In the genomic region with DNA sequence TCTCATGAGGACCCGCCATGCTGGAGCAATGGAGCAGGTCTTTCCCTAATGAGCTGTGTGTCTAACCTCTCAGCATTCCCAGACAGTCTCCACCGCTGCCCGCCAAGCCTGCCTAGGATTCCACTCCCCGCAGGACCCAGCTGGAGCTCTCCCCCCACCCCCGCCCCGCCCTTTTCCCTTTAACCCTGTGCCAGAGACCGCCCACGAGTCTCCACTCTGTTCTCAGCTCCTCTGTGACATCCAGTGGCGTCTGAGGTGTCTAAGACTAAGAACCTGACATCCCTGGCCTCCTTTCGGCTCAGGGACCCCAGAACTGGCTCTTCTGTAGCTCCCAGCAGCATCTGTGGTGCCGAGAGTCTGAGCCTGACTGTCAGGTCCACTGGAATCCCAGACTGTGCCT, we compare ENCODE assay signal across 20 mouse cellular contexts. TPM values are rescaled to one million over a fixed set of nuclear protein-coding genes. Genes with fewer than 3 reads are reported as not detected.
DNase-seq lines count a peak whose midpoint lies in the region; ATAC-seq and TF ChIP-seq lines count a peak whose summit lies in the region.
"Had no signal": no experiment of that assay in that cellular context is flagged by ENCODE, and none has a peak within 500 bp of the region (broad histone marks: within the 10 kb centered on the region; RNA-seq: fewer than 3 reads in every experiment).

No protein-coding gene starts in this region.

- H3K4me3 ChIP-seq in lung, postnatal 0 days (ENCODE audit: low read depth, low read length) = no peak overlapping the region
- H3K4me3 ChIP-seq in ES-Bruce4 (ENCODE audit: low read depth, low read length) = peak overlapping the region; percentile 37
- peak overlapping the region; percentile 27 to 41 for H3K4me3 ChIP-seq in ES-E14 (ENCODE audit: insufficient read depth in 1 of 2, low read depth in 1 of 2, low read length in 2 of 2, poor library complexity in 1 of 2, severe bottlenecking in 1 of 2)
- no peak overlapping the region for H3K4me3 ChIP-seq in limb, embryonic 11.5 days (ENCODE audit: low read depth, low read length)

- no peaks in the 10 kb centered on the region for H3K27me3 ChIP-seq in lung, postnatal 0 days (replicated peaks; ENCODE audit: insufficient read depth, low read length)
- no peaks in the 10 kb centered on the region for H3K27me3 ChIP-seq in ES-Bruce4 (ENCODE audit: control insufficient read depth, insufficient read depth, low read length, poor library complexity, severe bottlenecking)
- no peaks in the 10 kb centered on the region for H3K27me3 ChIP-seq in limb, embryonic 11.5 days (ENCODE audit: control insufficient read depth, insufficient read depth, low read length)

- no peaks in the 10 kb centered on the region for H3K9me3 ChIP-seq in lung, postnatal 0 days (ENCODE audit: low read length)
- no peaks in the 10 kb centered on the region for H3K9me3 ChIP-seq in ES-Bruce4 (replicated peaks; ENCODE audit: control insufficient read depth, insufficient read depth, low read length, poor library complexity, severe bottlenecking)
- no peaks in the 10 kb centered on the region for H3K9me3 ChIP-seq in ES-E14 (ENCODE audit: control insufficient read depth, insufficient read depth, low read depth, low read length)
- no peaks in the 10 kb centered on the region for H3K9me3 ChIP-seq in limb, embryonic 11.5 days (ENCODE audit: control insufficient read depth, low read length)

- no peak for DNase-seq in lung, postnatal 0 days (ENCODE audit: low spot score)
- DNase-seq in lung, postnatal 4 days = no peak
- DNase-seq in ES-E14 (ENCODE audit: low read depth, low spot score) = peak; percentile 29
- DNase-seq in limb, embryonic 11.5 days (ENCODE audit: low spot score) = no peak
- DNase-seq in ovary, postnatal 36 days (ENCODE audit: low spot score) = no peak
- DNase-seq in layer of hippocampus, adult 9-10 months (ENCODE audit: low spot score) = no peak
- DNase-seq: adrenal gland, adult 2 months; cerebellum, adult 9-11 months; forebrain, postnatal 0 days; heart, postnatal 4 days; kidney, adult 11 months; kidney, postnatal 10 days; layer of hippocampus, postnatal 36 days; lung, adult 18-20 months; right cerebral cortex, postnatal 14 days; spleen, adult 18-20 months; thymus, postnatal 25 days had no signal

- H3K27ac ChIP-seq in lung, postnatal 0 days (ENCODE audit: low read length) = no peak overlapping the region
- H3K27ac ChIP-seq in ES-Bruce4 (ENCODE audit: insufficient read depth, low read length) (no peak overlapping the region), ES-E14 (ENCODE audit: insufficient read depth, low read depth, low read length, poor library complexity, severe bottlenecking) (no peak overlapping the region)
- no peak overlapping the region for H3K27ac ChIP-seq in limb, embryonic 11.5 days (replicated peaks; ENCODE audit: low read depth, low read length)
- H3K27ac ChIP-seq: macrophage had no signal

- no peak for TF ChIP-seq POLR2A in ES-Bruce4 (IDR thresholded peaks at IDR 0.05; ENCODE audit: insufficient read depth, low read length)

- H3K4me2 ChIP-seq in lung, postnatal 0 days (replicated peaks; ENCODE audit: low read depth, low read length) = no peak overlapping the region
- H3K4me2 ChIP-seq in limb, embryonic 11.5 days (ENCODE audit: low read depth, severe bottlenecking) = no peak overlapping the region
- H3K4me2 ChIP-seq: liver, embryonic 11.5 days had no signal

- 29% methylated on average over 11 of the region's 11 CpGs for WGBS in lung, postnatal 0 days
- 38% methylated on average over 11 of the region's 11 CpGs for WGBS in limb, embryonic 11.5 days

- H3K9ac ChIP-seq in lung, postnatal 0 days (replicated peaks; ENCODE audit: low read depth) = no peak overlapping the region
- H3K9ac ChIP-seq in ES-Bruce4 (ENCODE audit: low read depth, poor library complexity, severe bottlenecking) = peak overlapping the region; percentile 62
- peak overlapping the region; percentile 49; the same call in 1 of the 2 replicates for H3K9ac ChIP-seq in ES-E14 (ENCODE audit: insufficient read depth, low read depth, low read length, poor library complexity, severe bottlenecking)
- H3K9ac ChIP-seq in limb, embryonic 11.5 days (ENCODE audit: low read length) = 0 out of 2 replicates have a peak overlapping the region, but pooled peaks have one; percentile 12
- H3K9ac ChIP-seq: forebrain, postnatal 0 days had no signal

- in situ Hi-C loops in ES-E14 (cut with MboI; ENCODE audit: low sequenced_read_pairs in 2 of 2, unreplicated experiment in 2 of 2) = no loop called here

- no peaks in the 10 kb centered on the region for H3K4me1 ChIP-seq in lung, postnatal 0 days (ENCODE audit: insufficient read depth, low read depth, low read length)
- H3K4me1 ChIP-seq in ES-Bruce4 (ENCODE audit: control insufficient read depth, insufficient read depth, low read length) = peaks cover 4% of the 10 kb centered on the region
- H3K4me1 ChIP-seq in ES-E14 (ENCODE audit: control insufficient read depth in 2 of 2, insufficient read depth in 2 of 2, low read length in 2 of 2, poor library complexity in 1 of 2) = peaks cover 0 to 4% of the 10 kb centered on the region in 2 experiments; a peak in 1 of 4 replicates
- no peaks in the 10 kb centered on the region for H3K4me1 ChIP-seq in limb, embryonic 11.5 days (ENCODE audit: control insufficient read depth, insufficient read depth, low read length)

- no peak for TF ChIP-seq EP300 in lung, postnatal 0 days (IDR thresholded peaks at IDR 0.05)
- no peak for TF ChIP-seq EP300 in ES-Bruce4 (IDR thresholded peaks at IDR 0.05; ENCODE audit: insufficient read depth, low read depth, low read length)

- TF ChIP-seq CTCF in lung, postnatal 0 days (IDR thresholded peaks at IDR 0.05) = no peak
- no peak for TF ChIP-seq CTCF in ES-Bruce4 (IDR thresholded peaks at IDR 0.05; ENCODE audit: low read depth, low read length)

- ATAC-seq in lung, postnatal 0 days = peak; percentile 25; the same call in 1 of the 2 replicates
- ATAC-seq in limb, embryonic 11.5 days (ENCODE audit: insufficient number of reproducible peaks, low FRiP score, low TSS enrichment, low read depth) = no peak
- ATAC-seq: forebrain, postnatal 0 days had no signal

- H3K36me3 ChIP-seq in lung, postnatal 0 days (ENCODE audit: insufficient read depth, low read length) = no peaks in the 10 kb centered on the region
- H3K36me3 ChIP-seq in ES-Bruce4 (ENCODE audit: control insufficient read depth, insufficient read depth, low read length, poor library complexity, severe bottlenecking) (no peaks in the 10 kb centered on the region), ES-E14 (ENCODE audit: control insufficient read depth, insufficient read depth, low read length, poor library complexity, severe bottlenecking) (no peaks in the 10 kb centered on the region)
- no peaks in the 10 kb centered on the region for H3K36me3 ChIP-seq in limb, embryonic 11.5 days (ENCODE audit: control insufficient read depth, insufficient read depth, low read length)

TF ChIP-seq in ES-E14, 5 proteins besides CTCF, POLR2A, EP300 and RAD21:
- TF ChIP-seq CHD2 (IDR thresholded peaks at IDR 0.05; ENCODE audit: low read depth, low read length) = no peak
- TF ChIP-seq HCFC1 (IDR thresholded peaks at IDR 0.05; ENCODE audit: borderline replicate concordance, insufficient read depth, low read length) = no peak
- no peak for TF ChIP-seq ZNF384 (IDR thresholded peaks at IDR 0.05; ENCODE audit: low read depth, low read length)
- no peak for TF ChIP-seq ZC3H11A (IDR thresholded peaks at IDR 0.05; ENCODE audit: borderline replicate concordance, low read depth, low read length)
- no peak for TF ChIP-seq MAFK (IDR thresholded peaks at IDR 0.05; ENCODE audit: insufficient read depth, low read depth, low read length)
TF ChIP-seq in ES-E14: peak in this region for 0.

RNA-seq across cellular contexts. Expression of a gene that starts 50.9 kb away (rescaled TPM):
- polyA plus RNA-seq in lung, postnatal 0 days (2015; fragmentation: Nextera tagmentation; extraction: Ambion mirVana) = 28.0 and 30.1 TPM in 2 replicates
- 109 and 116 TPM in 2 replicates for polyA plus RNA-seq in ES-Bruce4 (2011; ENCODE audit: insufficient read depth, insufficient read length, low read depth, missing spikeins)
- total RNA-seq in ES-E14 (2012; rRNA removed) = 39.0 and 59.6 TPM in 2 replicates
- polyA plus RNA-seq in limb, embryonic 11.5 days (2014; fragmentation: Nextera tagmentation; extraction: Ambion mirVana) = 68.9 and 71.8 TPM in 2 replicates

RNA-seq across cellular contexts. Expression of a gene that starts 55.0 kb away (rescaled TPM):
- 17.7 and 18.5 TPM in 2 replicates for polyA plus RNA-seq in lung, postnatal 0 days (2015; fragmentation: Nextera tagmentation; extraction: Ambion mirVana)
- 23.9 and 24.4 TPM in 2 replicates for polyA plus RNA-seq in ES-Bruce4 (2011; ENCODE audit: insufficient read depth, insufficient read length, low read depth, missing spikeins)
- total RNA-seq in ES-E14 (2012; rRNA removed) = 36.2 and 49.0 TPM in 2 replicates
- 24.5 and 25.2 TPM in 2 replicates for polyA plus RNA-seq in limb, embryonic 11.5 days (2014; fragmentation: Nextera tagmentation; extraction: Ambion mirVana)

Comparison
In these comparisons a context has a peak if more than half of its experiments do, and no peak if none do; other contexts are left out.
1. H3K4me3 ChIP-seq: peak in ES-Bruce4 (single experiment) and ES-E14 (2 of 2); none in lung, postnatal 0 days (single experiment) and limb, embryonic 11.5 days (single experiment).